Mouse (Mus musculus) spleen, adult 2 months (tissue): ENCODE measurements at regions not wholly inside any gene's neighbourhood (a gene's known extent, or its start where the extent isn't known, plus 50 kb on each side); places are given as distances from the start of the nearest gene placed in this dataset.

ENCODE experiments used
- CTCF ChIP-seq: fragments of 200-500 bp; IDR thresholded peaks from 2 replicates; pipeline ENCODE4 v1.5.1; 2011; ENCODE audit warnings: mild to moderate bottlenecking, inconsistent platforms; ENCODE audit not compliant: insufficient read depth, insufficient read length, insufficient replicate concordance; ENCODE audit errors: extremely low read depth
- POLR2A ChIP-seq: fragments of 200-500 bp; IDR thresholded peaks from 2 replicates; pipeline ENCODE4 v1.6.1; 2011; ENCODE audit warnings: low read depth, low read length, inconsistent platforms

DNA sequence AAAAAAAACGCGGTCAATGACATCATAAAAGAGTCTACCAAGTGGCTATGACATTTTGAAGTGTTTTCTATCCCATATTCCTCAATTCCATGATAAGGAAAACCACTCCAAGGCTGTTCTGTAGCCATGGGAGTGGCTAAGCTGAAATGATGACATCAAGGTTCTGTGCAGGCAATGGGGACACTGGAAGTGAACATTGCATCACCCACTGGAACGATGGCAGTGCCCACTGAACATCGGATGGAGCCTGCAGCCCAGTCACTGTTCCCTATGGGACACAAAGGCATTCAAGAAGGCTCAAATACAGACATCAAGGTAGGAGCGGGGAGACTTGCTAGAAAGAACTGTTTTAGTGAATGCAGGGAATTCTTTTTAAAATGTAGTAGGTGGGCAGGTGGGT lies 410.8 kb downstream of the Cd83 start:
- no peak for TF ChIP-seq CTCF
- no peak for TF ChIP-seq POLR2A
